In the genomic region with DNA sequence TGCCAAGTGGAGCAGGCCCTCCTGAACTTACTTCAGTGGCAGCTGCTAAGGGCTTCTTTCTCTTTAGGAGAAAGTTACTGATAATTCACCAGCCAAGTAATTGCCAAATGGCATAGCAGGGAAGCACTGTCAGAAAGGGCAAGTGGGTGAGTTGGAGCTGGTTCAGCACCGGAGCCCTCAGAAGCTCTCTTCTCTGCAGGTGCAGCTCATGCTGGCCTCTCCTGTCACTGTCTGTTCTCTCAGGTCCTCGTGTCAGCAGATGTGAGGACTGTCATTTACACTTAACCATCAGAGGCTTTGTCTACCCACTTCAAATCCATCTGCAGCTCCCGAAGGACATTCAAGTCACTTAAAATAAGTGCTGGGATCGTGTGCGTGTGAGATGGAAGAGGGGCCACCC, we compare ENCODE assay signal across 11 mouse cellular contexts.
A peak's percentile ranks its signal among the peaks of the same experiment; 100 is the strongest.
DNase-seq lines count a peak whose midpoint lies in the region; TF ChIP-seq lines count a peak whose summit lies in the region.
"Had no signal": no experiment of that assay in that cellular context is flagged by ENCODE, and none has a peak within 500 bp of the region (broad histone marks: within the 10 kb centered on the region; RNA-seq: fewer than 3 reads in every experiment).

No protein-coding gene starts in this region.

- DNase-seq in thymus, adult 18-20 months, result peak; percentile 49 to 59
- DNase-seq in thymus, postnatal 0 days (ENCODE audit: low spot score), result peak; percentile 69
- peak; percentile 64 for DNase-seq in thymus, postnatal 25 days
- DNase-seq in lung, postnatal 36 days, result no peak
- DNase-seq in adrenal gland, adult (ENCODE audit: inconsistent age in 2 of 2, low spot score in 1 of 2), result no peak
- no peak for DNase-seq in layer of hippocampus, adult 2 months (ENCODE audit: low spot score in 2 of 2)

- H3K4me3 ChIP-seq in layer of hippocampus, adult 2 months, result no peak overlapping the region
- H3K4me3 ChIP-seq: forebrain, embryonic 10.5 days; forebrain, embryonic 13.5 days; heart, adult 2 months had no signal

- H3K27ac ChIP-seq in layer of hippocampus, adult 2 months, result no peak overlapping the region
- H3K27ac ChIP-seq: forebrain, embryonic 10.5 days; forebrain, embryonic 13.5 days; heart, adult 2 months; hindbrain, embryonic 14.5 days; hindbrain, postnatal 0 days had no signal

- TF ChIP-seq CTCF in layer of hippocampus, adult 2 months (conservative IDR thresholded peaks at IDR 0.05), result no peak

Comparison
In these comparisons a context has a peak if more than half of its experiments do, and no peak if none do; other contexts are left out.
1. DNase-seq: peak in thymus, adult 18-20 months (2 of 2), thymus, postnatal 0 days (single experiment) and thymus, postnatal 25 days (single experiment); none in lung, postnatal 36 days (single experiment), adrenal gland, adult (0 of 2) and layer of hippocampus, adult 2 months (0 of 2).